Mouse (Mus musculus) CH12.LX (cell line): Measurements from ENCODE around the gene Kat2a. TPM values are rescaled to one million over a fixed set of nuclear protein-coding genes. Genes with fewer than 3 reads are reported as not detected.

ENCODE experiments used
- DNase-seq: peaks from one replicate; pipeline ENCODE4 v3.0.0-alpha.2; 2013; ENCODE audit errors: extremely low read depth
- H3K27ac ChIP-seq: 2 replicates; pipeline ENCODE4 v1.5.1; 2012; ENCODE audit warnings: low read depth, mild to moderate bottlenecking, control low read depth, moderate library complexity; ENCODE audit not compliant: insufficient read depth
- H3K27me3 ChIP-seq: replicated peaks from 2 replicates; pipeline ENCODE3; 2012; ENCODE audit warnings: inconsistent platforms
- H3K36me3 ChIP-seq, 2 experiments: replicated peaks in 1 of 2; 2 replicates each; pipeline versions ENCODE3 to v1.6.1; 2012; ENCODE audit warnings: inconsistent platforms in 1 of 2, low read length in 1 of 2, mild to moderate bottlenecking in 1 of 2, mixed read lengths in 1 of 2, moderate library complexity in 1 of 2; ENCODE audit not compliant: control insufficient read depth in 1 of 2, insufficient read depth in 1 of 2
- H3K4me1 ChIP-seq, 2 experiments: 2 replicates each; pipeline ENCODE4 v1.6.1; 2012; ENCODE audit warnings: inconsistent platforms in 1 of 2, moderate library complexity in 1 of 2; ENCODE audit not compliant: insufficient read depth in 2 of 2, control insufficient read depth in 1 of 2
- H3K4me2 ChIP-seq: 2 replicates; pipeline ENCODE4 v1.6.1; 2012; ENCODE audit warnings: low read depth, mild to moderate bottlenecking, control low read depth; ENCODE audit not compliant: poor library complexity, insufficient read depth, severe bottlenecking
- H3K4me3 ChIP-seq, 3 experiments: fragments of 150-350 bp in 1 of 3; sonication (generic) in 1 of 3; replicated peaks in 1 of 3; 2 replicates each; pipeline versions ENCODE3 to v1.5.1; 2011 to 2012; ENCODE audit warnings: low read depth in 2 of 3, low read length in 2 of 3, mild to moderate bottlenecking in 2 of 3, moderate library complexity in 2 of 3, control low read depth in 1 of 3, improper control_type of control experiment in 1 of 3, inconsistent platforms in 1 of 3, mixed read lengths in 1 of 3; ENCODE audit not compliant: poor library complexity in 1 of 3
- H3K79me2 ChIP-seq: replicated peaks from 2 replicates; pipeline ENCODE4 v1.6.1; 2012; ENCODE audit warnings: mild to moderate bottlenecking, moderate library complexity; ENCODE audit not compliant: control insufficient read depth, poor library complexity, insufficient read depth, severe bottlenecking; ENCODE audit errors: extremely low read depth
- H3K9ac ChIP-seq: 2 replicates; pipeline ENCODE4 v1.6.1; 2012; ENCODE audit warnings: low read depth, mild to moderate bottlenecking, control low read depth, moderate library complexity; ENCODE audit not compliant: insufficient read depth
- H3K9me3 ChIP-seq: replicated peaks from 2 replicates; pipeline ENCODE3; 2012; ENCODE audit warnings: low read length, inconsistent platforms, mixed read lengths
- CHD1 ChIP-seq: IDR thresholded peaks from 2 replicates; pipeline ENCODE4 v1.6.1; 2012; ENCODE audit warnings: low read depth, low read length, improper control_type of control experiment, inconsistent platforms
- E2F4 ChIP-seq: IDR thresholded peaks from 2 replicates; pipeline ENCODE4 v1.6.1; 2011; ENCODE audit warnings: low read depth, low read length, improper control_type of control experiment; ENCODE audit not compliant: insufficient replicate concordance
- EP300 ChIP-seq: IDR thresholded peaks from 2 replicates; pipeline ENCODE4 v1.6.1; 2011; ENCODE audit warnings: low read length, improper control_type of control experiment
- ETS1 ChIP-seq: conservative IDR thresholded peaks from 2 replicates; pipeline ENCODE4 v1.6.1; 2012; ENCODE audit warnings: low read depth, mild to moderate bottlenecking, inconsistent platforms, low read length, improper control_type of control experiment, moderate library complexity
- JUN ChIP-seq: IDR thresholded peaks from 2 replicates; pipeline ENCODE4 v1.6.1; 2011; ENCODE audit warnings: low read depth, mild to moderate bottlenecking, low read length, improper control_type of control experiment, moderate library complexity; ENCODE audit not compliant: insufficient read depth
- KAT2A ChIP-seq: IDR thresholded peaks from 2 replicates; pipeline ENCODE4 v1.6.1; 2012; ENCODE audit warnings: low read length, improper control_type of control experiment, inconsistent platforms; ENCODE audit not compliant: insufficient replicate concordance
- MAX ChIP-seq: IDR thresholded peaks from 2 replicates; pipeline ENCODE4 v1.6.1; 2011; ENCODE audit warnings: low read length, improper control_type of control experiment
- MEF2A ChIP-seq: IDR thresholded peaks from 2 replicates; pipeline ENCODE4 v1.6.1; 2014; ENCODE audit warnings: low read depth, mild to moderate bottlenecking, inconsistent platforms, low read length, improper control_type of control experiment, borderline replicate concordance
- MXI1 ChIP-seq: IDR thresholded peaks from 2 replicates; pipeline ENCODE4 v1.6.1; 2011; ENCODE audit warnings: mild to moderate bottlenecking, low read depth, low read length, improper control_type of control experiment
- MYC ChIP-seq: IDR thresholded peaks from 2 replicates; pipeline ENCODE4 v1.6.1; 2011; ENCODE audit warnings: low read depth, mild to moderate bottlenecking, improper control_type of control experiment, low read length
- NELFE ChIP-seq: IDR thresholded peaks from 2 replicates; pipeline ENCODE4 v1.6.1; 2011; ENCODE audit warnings: low read depth, low read length, improper control_type of control experiment
- NRF1 ChIP-seq: IDR thresholded peaks from 2 replicates; pipeline ENCODE4 v1.6.1; 2014; ENCODE audit warnings: low read depth, mild to moderate bottlenecking, inconsistent platforms, low read length, improper control_type of control experiment, moderate library complexity
- PAX5 ChIP-seq: IDR thresholded peaks from 2 replicates; pipeline ENCODE4 v1.6.1; 2012; ENCODE audit warnings: low read length, inconsistent platforms, mixed read lengths
- POLR2AphosphoS2 ChIP-seq: IDR thresholded peaks from 2 replicates; pipeline ENCODE4 v1.6.1; 2011; ENCODE audit warnings: low read depth, low read length, improper control_type of control experiment
- SIN3A ChIP-seq: IDR thresholded peaks from 2 replicates; pipeline ENCODE4 v1.6.1; 2012; ENCODE audit warnings: low read length, improper control_type of control experiment, inconsistent platforms
- UBTF ChIP-seq: IDR thresholded peaks from 2 replicates; pipeline ENCODE4 v1.6.1; 2012; ENCODE audit warnings: low read depth, mild to moderate bottlenecking, inconsistent platforms, low read length, improper control_type of control experiment, moderate library complexity
- USF1 ChIP-seq: IDR thresholded peaks from 2 replicates; pipeline ENCODE4 v1.6.1; 2014; ENCODE audit warnings: low read depth, mild to moderate bottlenecking, inconsistent platforms, low read length, improper control_type of control experiment
- USF2 ChIP-seq: conservative IDR thresholded peaks from 2 replicates; pipeline ENCODE4 v1.6.1; 2011; ENCODE audit warnings: low read depth, low read length, improper control_type of control experiment
- ZC3H11A ChIP-seq: IDR thresholded peaks from 2 replicates; pipeline ENCODE4 v1.6.1; 2012; ENCODE audit warnings: low read depth, mild to moderate bottlenecking, inconsistent platforms, low read length, improper control_type of control experiment
- ZKSCAN1 ChIP-seq: IDR thresholded peaks from 2 replicates; pipeline ENCODE4 v1.6.1; 2012; ENCODE audit warnings: low read depth, inconsistent platforms, low read length, improper control_type of control experiment, borderline replicate concordance
- ZMIZ1 ChIP-seq: IDR thresholded peaks from 2 replicates; pipeline ENCODE4 v1.6.1; 2012; ENCODE audit warnings: low read depth, mild to moderate bottlenecking, inconsistent platforms, low read length, improper control_type of control experiment
- ZNF384 ChIP-seq: IDR thresholded peaks from 2 replicates; pipeline ENCODE4 v1.6.1; 2012; ENCODE audit warnings: low read depth, low read length, improper control_type of control experiment, inconsistent platforms
- dilution Hi-C: fragments of 300-500 bp; cut with MboI; formaldehyde crosslinking; loops from 2 replicates; pipeline ENCODE4 v1.14.3; 2020; ENCODE audit warnings: low sequenced_read_pairs; ENCODE audit not compliant: extremely low pct_unique_long_range_greater_than_20kb, extremely low pct_ligation_motif_present
- in situ Hi-C: fragments of 300-500 bp; cut with MboI; formaldehyde crosslinking; loops from 3 replicates; pipeline ENCODE4 v1.14.3; 2019; ENCODE audit warnings: low sequenced_read_pairs, low pct_ligation_motif_present, low pct_unique_long_range_greater_than_20kb, mixed read lengths
- polyA plus RNA-seq: library from polyadenylated mRNA; unstranded; fragments of >175 nt; gene quantifications from 2 replicates; pipeline ENCODE4 v1.2.1, GENCODE M21; 2012; ENCODE audit warnings: low read depth; ENCODE audit not compliant: insufficient read length
- total RNA-seq, 2 experiments: library from RNA; depleted of rRNA; stranded (reverse); fragments of 300-350 nt in 1 of 2; fragments of >200 nt in 1 of 2; gene quantifications; 2 replicates each; pipeline ENCODE4 v1.2.3; 2012 to 2014

Kat2a gene
- total and polyA plus RNA-seq, 3 experiments, result 27.2 to 82.9 (median 30.7) TPM

GRCm38 (mm10) chr11:100671049-100671448 lies 41.2 kb downstream of the Kat2a start:
- Histone ChIP-seq H3K27ac (no peak overlapping the region), H3K9me3 (peaks cover 5% of the 10 kb centered on the region), H3K4me1 (no peaks in the 10 kb centered on the region), H3K27me3 (peaks cover 18% of the 10 kb centered on the region), H3K4me2 (no peak overlapping the region), H3K79me2 (no peaks in the 10 kb centered on the region), H3K36me3 (no peaks in the 10 kb centered on the region), H3K9ac (no peak overlapping the region)
- dilution Hi-C loops, result no loop called here
- in situ Hi-C loops, result no loop called here
- no peak for DNase-seq
- no peak for TF ChIP-seq ZMIZ1
- TF ChIP-seq MYC, result no peak
- no peak for TF ChIP-seq UBTF
- TF ChIP-seq MEF2A, result no peak
- TF ChIP-seq ETS1, result no peak
- no peak for TF ChIP-seq USF2
- TF ChIP-seq EP300, result no peak
- TF ChIP-seq E2F4, result no peak
- TF ChIP-seq PAX5, result no peak
- TF ChIP-seq POLR2AphosphoS2, result no peak
- TF ChIP-seq NRF1, result no peak
- no peak for TF ChIP-seq ZNF384
- TF ChIP-seq ZC3H11A, result no peak
- no peak for TF ChIP-seq SIN3A
- no peak for TF ChIP-seq ZKSCAN1
- TF ChIP-seq JUN, result no peak
- TF ChIP-seq, all 38 proteins: peak for 0
- H3K4me3 ChIP-seq, result no peak overlapping the region

GRCm38 (mm10) chr11:100659806-100660205 lies 52.5 kb downstream of the Kat2a start:
- H3K36me3 ChIP-seq, result no peaks in the 10 kb centered on the region
- no peak overlapping the region for H3K27ac ChIP-seq
- H3K4me2 ChIP-seq, result no peak overlapping the region
- TF ChIP-seq MAX, result no peak
- TF ChIP-seq MXI1, result no peak
- no peak for TF ChIP-seq CHD1
- TF ChIP-seq ZKSCAN1, result no peak
- no peak for TF ChIP-seq USF1
- no peak for TF ChIP-seq KAT2A
- TF ChIP-seq NELFE, result no peak
- TF ChIP-seq MEF2A, result no peak
- TF ChIP-seq EP300, result no peak
- TF ChIP-seq ZC3H11A, result no peak
- TF ChIP-seq ZMIZ1, result no peak
- TF ChIP-seq USF2, result no peak
- no peak overlapping the region for H3K4me3 ChIP-seq
- H3K79me2 ChIP-seq, result no peaks in the 10 kb centered on the region
- no peaks in the 10 kb centered on the region for H3K9me3 ChIP-seq
- in situ Hi-C loops, result no loop called here
- dilution Hi-C loops, result no loop called here
- no peak for DNase-seq
- H3K4me1 ChIP-seq, result no peaks in the 10 kb centered on the region; a peak in 1 of 4 replicates
- peaks cover under 1% of the 10 kb centered on the region for H3K27me3 ChIP-seq
- H3K9ac ChIP-seq, result no peak overlapping the region
